Mouse (Mus musculus) heart, adult 8-10 months (tissue): ENCODE results near the gene Serpina16. TPM values are rescaled to one million over a fixed set of nuclear protein-coding genes. Genes with fewer than 3 reads are reported as not detected.
"Not testable (repeated sequence)": the region's sequence is repeated elsewhere in the genome, so short reads cannot be mapped to it uniquely, and the experiment has no call there.

Experiments used
- DNase-seq: peaks from one replicate; pipeline ENCODE4 v3.0.0; 2022; ENCODE audit warnings: low spot score
- total RNA-seq, 4 experiments: library from RNA; stranded (reverse); gene quantifications; 2 replicates each; pipeline ENCODE4 v1.2.4; 2022

The Serpina16 gene
- total RNA-seq, result not detected

GRCm38 (mm10) chr12:103676039-103676438 is at the start of gene Serpina16:
Serpina16 (minus strand) TSS chr12:103676139.
- no peak for DNase-seq

DNA sequence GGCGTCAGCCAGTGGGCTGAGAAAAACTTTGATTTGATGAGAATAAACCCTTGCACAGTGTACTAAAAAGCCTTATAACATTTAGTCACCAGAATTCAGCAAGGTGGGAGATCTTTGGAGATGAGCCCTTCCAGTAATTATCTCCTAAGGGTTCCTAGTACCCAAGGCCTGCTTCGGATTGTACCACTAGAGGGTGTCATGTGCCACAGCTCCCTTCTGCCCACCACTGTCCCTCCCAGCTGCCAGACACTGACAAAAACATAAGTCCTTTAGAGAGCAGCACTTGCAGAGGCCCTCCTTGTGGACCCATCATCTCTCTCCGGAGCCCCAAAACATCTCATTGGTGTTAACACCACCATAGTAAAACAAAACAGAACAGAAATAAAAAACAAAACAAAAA is 35.6 kb upstream of the Serpina16 start:
- no peak for DNase-seq

DNA sequence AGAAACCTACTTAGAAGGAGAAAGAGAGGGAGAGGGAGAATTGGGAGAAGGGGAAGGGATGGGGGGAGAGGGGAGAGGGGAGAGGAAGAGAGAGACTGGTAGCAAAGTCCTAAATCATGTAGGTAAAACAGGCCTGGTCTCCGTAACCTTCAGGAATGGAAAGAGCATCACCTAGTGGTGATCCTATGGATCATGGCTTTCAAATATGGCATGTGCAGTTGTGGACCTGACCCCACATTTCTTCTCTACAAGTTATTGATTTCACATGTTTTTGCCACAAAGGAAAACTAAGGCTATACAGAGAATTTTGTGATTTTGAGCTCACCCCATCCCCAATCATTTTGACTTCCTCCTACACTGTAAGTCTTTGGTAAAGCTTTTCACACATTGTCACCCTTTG is 34.5 kb upstream of the Serpina16 start:
- DNase-seq, result no peak

- no peak for DNase-seq
Measured at GRCm38 (mm10) chr12:103706113-103706512, 30.2 kb upstream of the Serpina16 start.

GRCm38 (mm10) chr12:103705547-103705946 is 29.6 kb upstream of the Serpina16 start:
- DNase-seq, result no peak

DNA sequence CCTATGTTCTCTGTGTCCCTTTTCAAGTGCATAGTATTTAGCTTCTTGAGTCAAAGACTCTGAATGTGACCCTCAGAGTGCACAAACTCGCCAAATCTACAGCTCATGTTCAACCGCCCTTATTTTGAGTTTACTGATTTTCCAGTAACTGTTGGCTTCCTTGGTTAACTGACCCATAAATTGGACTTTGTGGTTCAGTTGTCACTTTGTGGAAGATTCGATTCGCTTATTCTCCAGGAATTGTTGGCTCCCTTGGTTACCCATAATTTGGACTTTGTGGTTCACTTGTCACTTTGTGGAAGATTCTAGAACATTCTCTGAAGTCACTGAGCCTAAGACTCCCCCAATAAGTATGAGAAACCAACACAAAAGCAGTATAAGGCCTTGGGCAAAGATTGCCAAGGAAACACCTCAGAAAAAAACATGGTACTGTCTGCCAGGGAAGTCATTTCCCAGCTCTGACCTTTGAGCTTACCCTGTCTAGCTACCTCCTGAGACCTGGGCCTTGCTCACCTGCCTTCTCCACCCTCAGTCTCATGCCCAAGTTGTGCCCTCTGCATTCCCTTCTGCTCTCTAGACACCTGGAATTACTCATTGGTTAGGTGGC is 24.3 kb upstream of the Serpina16 start:
- DNase-seq, result no peak

DNA sequence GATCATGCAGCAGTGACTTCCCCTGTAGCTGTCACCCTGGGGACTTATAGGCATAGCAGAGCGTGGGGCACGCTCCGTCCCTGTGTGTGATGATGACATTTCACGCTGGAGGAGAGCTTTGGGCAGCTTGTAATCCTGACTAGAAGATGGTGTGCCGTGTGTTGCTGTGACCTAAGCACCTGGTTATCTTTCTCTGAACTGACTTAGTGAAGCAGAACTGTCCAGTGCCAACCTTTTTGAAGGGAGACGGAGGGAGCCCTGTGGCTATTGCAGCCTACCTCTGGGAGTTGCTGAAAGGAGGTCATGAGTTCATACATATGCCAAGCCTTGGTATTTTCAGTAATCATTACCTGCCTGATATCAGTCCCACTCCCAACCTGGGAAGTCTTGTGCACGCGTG is 19.5 kb upstream of the Serpina16 start, which contains the start of gene Serpina1f:
Serpina1f (minus strand) TSS at position 101 of the 400 bp plus-strand sequence.
- DNase-seq, result no peak

GRCm38 (mm10) chr12:103688221-103688814 is 12.4 kb upstream of the Serpina16 start:
- DNase-seq, result no peak

DNA sequence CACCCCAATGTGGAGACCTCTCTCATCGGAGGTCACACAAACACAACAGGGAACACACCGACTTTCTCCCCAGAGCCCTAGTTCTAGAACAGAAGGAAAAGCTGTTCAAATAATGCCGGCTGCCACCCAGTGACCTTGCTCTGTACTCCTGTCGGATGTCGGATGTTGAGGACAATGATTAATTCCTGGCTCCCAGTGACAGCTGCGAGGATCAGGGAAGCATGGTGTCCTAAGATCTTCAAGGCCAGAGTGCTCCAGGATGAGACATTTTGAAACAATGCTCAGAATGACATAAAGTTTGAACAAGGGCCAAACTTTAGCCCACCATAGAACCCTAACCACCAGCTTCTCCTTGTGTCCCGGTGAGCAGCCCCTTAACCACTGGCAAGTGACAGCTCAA is 11.1 kb upstream of the Serpina16 start:
- DNase-seq, result no peak

DNA sequence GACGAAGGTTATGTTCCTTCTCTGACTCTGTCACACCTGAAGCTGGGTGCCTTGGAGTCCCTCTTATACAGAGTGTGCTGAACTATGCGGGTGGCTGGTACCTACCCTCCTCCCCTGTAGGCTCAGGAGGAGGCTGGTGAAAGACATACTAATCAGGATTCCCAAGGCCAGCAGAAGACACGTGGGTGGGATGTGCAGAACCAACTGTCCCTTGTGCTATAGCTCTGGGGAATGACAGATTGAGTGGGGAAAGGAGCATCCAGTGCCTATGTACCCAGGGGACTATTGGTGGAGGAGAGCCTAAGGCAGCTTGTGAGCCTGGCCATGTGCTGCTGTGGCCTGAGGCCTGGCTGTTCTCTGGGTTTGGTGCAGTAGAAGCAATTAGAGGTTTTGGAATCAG is 10.1 kb upstream of the Serpina16 start:
- no peak for DNase-seq

DNA sequence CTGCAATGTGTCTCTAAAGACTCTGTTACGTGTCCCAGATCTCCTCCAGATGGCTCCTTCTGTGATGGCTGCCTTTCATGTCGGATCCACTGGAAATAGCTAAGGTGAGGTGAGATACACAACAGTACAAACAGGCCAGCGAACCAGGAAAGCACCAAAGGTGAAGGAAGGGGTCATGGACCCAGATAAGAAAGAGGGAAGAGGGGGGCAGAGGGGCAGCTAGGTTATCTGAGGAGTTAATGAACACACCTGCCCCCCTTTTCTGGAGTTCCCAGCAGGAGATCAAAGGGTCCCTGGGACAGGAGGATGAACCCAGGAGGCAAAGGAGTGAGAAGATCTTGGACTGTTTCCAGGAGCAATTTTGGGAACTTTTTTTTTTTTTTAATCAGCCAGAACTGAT is 9.4 kb upstream of the Serpina16 start:
- no peak for DNase-seq

DNA sequence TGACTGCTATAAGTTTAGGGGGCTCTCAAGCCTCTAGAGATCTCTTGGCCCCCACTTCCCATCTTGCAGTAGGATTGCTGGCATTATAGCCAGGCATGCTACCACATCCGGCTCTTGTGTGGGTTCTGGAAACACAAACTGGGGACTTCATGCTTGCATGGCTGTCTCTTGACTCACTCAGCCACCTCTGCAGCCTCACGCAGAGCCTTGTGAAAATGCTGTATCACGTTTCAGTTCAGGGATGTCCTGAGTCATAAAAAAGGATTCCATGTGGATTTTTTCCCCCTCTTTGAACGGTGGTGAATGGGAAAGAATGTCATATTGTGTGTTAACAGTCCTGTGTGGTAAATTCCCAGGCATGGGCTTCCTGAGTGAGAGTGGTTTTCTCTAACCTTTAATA is 7.8 kb upstream of the Serpina16 start:
- DNase-seq, result no peak

DNA sequence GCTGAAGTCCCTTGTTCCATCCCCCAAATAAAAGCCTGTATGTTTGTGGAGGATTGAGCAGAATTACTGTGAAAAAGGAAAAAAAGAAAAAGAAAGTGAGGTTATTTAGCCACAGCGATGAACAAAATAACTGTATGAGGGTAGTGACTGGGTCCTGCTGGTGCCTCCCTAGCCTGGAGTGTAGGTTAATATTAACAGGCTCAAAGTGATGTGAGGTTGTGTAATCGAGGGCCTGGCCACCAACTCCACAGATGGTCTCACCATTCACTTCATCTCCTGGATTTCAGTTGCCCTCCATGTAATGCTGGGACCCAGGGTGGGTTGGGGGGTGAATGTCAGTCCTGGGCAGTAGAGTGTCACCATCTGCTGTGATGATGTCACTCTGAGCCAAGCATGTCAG is 5.8 kb upstream of the Serpina16 start:
- DNase-seq, result no peak

DNA sequence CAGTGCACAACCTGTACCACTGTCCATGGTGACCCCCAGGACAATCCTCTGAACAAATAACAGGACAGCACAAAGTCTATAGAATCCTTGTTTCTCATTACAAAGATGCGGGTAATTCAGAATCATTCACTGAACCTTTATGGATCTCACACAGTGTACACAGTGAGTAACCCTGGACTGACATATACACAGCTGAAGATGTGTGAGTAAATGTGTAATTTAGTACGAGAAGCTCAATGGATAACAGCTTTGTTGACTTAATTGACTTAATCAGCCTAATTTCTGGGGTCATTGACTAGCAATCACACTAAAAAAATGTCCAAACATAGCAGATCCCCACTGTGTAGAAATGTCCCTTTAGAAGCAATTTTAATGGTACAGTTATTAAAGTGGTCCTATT is 5.2 kb upstream of the Serpina16 start:
- DNase-seq, result no peak

GRCm38 (mm10) chr12:103679853-103680252 is 3.9 kb upstream of the Serpina16 start:
- DNase-seq, result not testable (repeated sequence)

DNA sequence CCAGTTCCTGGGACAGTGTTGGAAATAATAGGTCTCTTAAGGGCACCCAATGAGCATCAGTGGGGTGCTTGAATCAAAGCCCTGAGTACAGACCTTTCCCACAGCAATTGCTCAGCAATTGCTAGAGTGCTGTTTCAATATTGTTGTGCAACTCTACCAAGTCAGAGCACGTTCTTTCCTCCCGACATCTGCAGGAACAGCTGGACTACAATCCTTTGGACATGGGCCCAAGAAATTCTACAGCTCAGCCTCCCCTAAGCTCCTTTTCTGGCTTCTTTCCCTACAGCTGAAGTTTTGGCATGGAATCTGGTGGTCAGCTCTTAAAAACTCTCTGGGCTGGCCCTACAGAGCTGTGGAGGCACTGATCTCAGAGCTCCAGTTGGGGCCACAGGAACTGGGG is 2.8 kb downstream of the Serpina16 start:
- peak; percentile 72 for DNase-seq

DNA sequence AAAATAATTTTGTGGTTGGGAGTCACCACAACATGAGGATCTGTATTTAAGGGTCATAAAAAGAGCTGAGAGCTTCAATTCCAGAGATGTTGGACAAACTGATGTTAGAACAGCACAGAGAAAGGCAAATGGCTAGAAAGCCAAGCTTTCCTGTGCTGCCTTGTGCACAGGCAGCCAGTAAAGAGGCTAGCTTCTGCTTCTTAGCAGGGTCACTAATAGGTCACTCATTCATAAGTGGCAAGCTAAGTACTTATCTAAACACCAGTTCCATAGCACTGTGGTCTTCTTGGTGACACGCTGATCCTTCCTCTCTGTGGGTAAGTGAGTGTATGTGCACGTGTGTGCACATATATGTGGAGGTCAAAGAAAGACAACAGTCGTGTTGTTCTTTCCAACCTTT is 4.5 kb downstream of the Serpina16 start:
- DNase-seq, result no peak

GRCm38 (mm10) chr12:103670964-103671363 is 5.0 kb downstream of the Serpina16 start:
- DNase-seq, result no peak

DNA sequence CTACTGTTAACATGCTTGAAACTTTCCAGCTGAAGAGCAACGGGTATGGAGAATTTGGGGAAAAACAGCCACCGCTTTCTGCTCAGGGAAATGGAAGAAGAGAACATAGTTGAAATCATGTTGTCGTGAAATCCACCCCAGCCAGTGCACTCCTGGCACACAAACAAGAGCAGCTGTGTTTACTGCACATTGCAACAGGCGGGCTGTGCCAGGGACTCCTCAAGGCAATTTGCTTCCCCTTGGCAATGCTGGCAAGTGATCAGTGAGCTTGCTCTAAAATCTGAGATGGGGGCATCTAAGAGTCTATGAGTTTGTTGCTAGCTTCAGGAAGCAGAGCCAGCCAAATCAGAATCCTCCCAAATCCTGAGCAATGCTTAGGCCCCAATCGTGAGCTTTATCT is 5.6 kb downstream of the Serpina16 start:
- no peak for DNase-seq

DNA sequence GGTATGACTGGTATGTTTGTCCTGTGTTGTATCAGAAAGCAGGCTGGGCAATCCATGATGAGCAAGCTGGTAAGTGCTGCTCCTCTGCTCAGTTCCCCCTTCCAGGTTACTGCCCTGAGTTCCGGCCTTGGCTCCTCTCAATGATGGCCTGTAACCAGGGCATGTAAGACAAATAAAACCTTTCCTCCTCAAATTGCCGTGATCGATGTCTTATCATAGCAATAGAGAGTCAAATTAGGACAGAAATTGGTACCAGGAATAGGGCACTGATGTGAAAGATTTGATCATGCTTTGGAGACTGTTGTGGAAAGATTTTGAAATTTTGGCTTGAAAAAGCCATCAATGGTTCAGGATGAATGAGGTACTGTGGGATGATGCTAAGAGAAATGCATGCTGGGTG is 10.7 kb downstream of the Serpina16 start:
- DNase-seq, result no peak

- not testable (repeated sequence) for DNase-seq
Measured at GRCm38 (mm10) chr12:103662053-103662452, 13.9 kb downstream of the Serpina16 start.

DNA sequence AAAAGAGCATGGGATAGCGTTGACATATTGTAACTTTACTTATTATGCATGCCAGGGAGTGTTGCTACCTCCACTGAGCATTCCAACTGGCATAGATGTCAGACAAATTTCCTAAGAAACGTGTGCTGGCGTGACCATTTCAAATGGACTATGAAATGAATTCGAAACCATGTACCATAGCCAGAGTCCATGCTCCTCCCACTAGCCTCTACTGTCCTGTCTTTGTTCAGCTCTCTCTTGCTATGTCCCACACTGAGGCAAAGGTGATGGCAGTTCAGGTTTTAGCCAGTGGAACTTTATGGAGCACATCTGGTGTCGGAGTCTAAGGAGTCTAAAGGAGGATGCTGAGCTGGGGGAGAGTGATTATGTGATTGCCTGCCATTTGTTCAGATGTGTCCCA is 15.9 kb downstream of the Serpina16 start:
- DNase-seq, result no peak

DNA sequence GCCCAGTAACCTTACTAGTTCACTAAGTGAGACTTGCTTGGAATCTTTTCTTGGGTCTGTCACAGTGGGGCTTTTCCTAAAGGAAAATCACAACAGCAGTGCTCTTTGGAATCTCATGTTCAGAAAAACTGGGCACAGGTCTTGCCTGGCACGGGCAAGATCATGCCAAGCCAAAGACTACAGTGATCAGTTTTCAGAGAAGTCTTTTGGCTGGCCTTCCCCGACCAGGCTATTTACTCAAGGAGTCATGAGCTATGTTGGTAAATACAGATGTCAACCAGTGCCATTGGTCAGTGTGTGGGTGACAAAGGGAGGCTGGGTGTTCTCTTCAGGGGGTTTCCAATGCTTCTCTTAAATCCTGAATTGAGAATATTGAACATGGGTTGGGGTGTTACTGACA is 16.8 kb downstream of the Serpina16 start:
- DNase-seq, result no peak

- no peak for DNase-seq
Measured at GRCm38 (mm10) chr12:103657991-103658390, 17.9 kb downstream of the Serpina16 start.
